Mouse (Mus musculus) midbrain, embryonic 16.5 days (tissue): ENCODE data around the gene Gm13283. TPM values are rescaled to one million over a fixed set of nuclear protein-coding genes. Genes with fewer than 3 reads are reported as not detected.
A peak's percentile ranks its signal among the peaks of the same experiment; 100 is the strongest.
"Not testable (repeated sequence)": the region's sequence is repeated elsewhere in the genome, so short reads cannot be mapped to it uniquely, and the experiment has no call there.

ENCODE experiments used
- ATAC-seq: fragments of 200-750 bp; cut with Nextera tagmentation; 2 replicates; pipeline ENCODE4 v1.8.0; 2017; ENCODE audit warnings: moderate TSS enrichment
- H3K27ac ChIP-seq: fragments of 300-500 bp; sonication (generic); 2 replicates; pipeline ENCODE4 v1.5.1; 2014; ENCODE audit warnings: mild to moderate bottlenecking, low read length, mixed read lengths
- H3K27me3 ChIP-seq: fragments of 300-500 bp; sonication (generic); 2 replicates; pipeline ENCODE4 v1.6.1; 2014; ENCODE audit warnings: low read depth, low read length, mixed read lengths; ENCODE audit not compliant: control insufficient read depth, insufficient read depth
- H3K36me3 ChIP-seq: fragments of 300-500 bp; sonication (generic); 2 replicates; pipeline ENCODE4 v1.6.1; 2014; ENCODE audit warnings: mild to moderate bottlenecking, low read length, moderate library complexity, mixed read lengths; ENCODE audit not compliant: control insufficient read depth, insufficient read depth
- H3K4me1 ChIP-seq: fragments of 300-500 bp; sonication (generic); 2 replicates; pipeline ENCODE4 v1.6.1; 2014; ENCODE audit warnings: mild to moderate bottlenecking, low read length, mixed read lengths; ENCODE audit not compliant: control insufficient read depth, insufficient read depth
- H3K4me2 ChIP-seq: fragments of 300-500 bp; sonication (generic); 2 replicates; pipeline ENCODE4 v1.6.1; 2014; ENCODE audit warnings: mild to moderate bottlenecking, low read length, mixed read lengths
- H3K4me3 ChIP-seq: fragments of 300-500 bp; sonication (generic); 2 replicates; pipeline ENCODE4 v1.5.1; 2014; ENCODE audit warnings: low read depth, mild to moderate bottlenecking, low read length, moderate library complexity, mixed read lengths
- H3K9ac ChIP-seq: fragments of 300-500 bp; sonication (generic); 2 replicates; pipeline ENCODE4 v1.6.1; 2014; ENCODE audit warnings: low read depth, low read length, mixed read lengths
- H3K9me3 ChIP-seq: fragments of 300-500 bp; sonication (generic); replicated peaks from 2 replicates; pipeline ENCODE4 v1.6.1; 2014; ENCODE audit warnings: mild to moderate bottlenecking, low read length, mixed read lengths; ENCODE audit not compliant: control insufficient read depth, poor library complexity, severe bottlenecking
- WGBS: fragments of 180-500 bp; shearing (Covaris S2); extraction: QIAGEN DNeasy Blood & Tissue Kit; methylation state at CpG from one replicate; pipeline ENCODE4 v1.1.7; 2014; 5-methylcytosine and 5-hydroxymethylcytosine counted together
- polyA plus RNA-seq: library from polyadenylated mRNA; unstranded; fragments of >200 nt; fragmentation: Nextera tagmentation; extraction: Ambion mirVana; gene quantifications from 2 replicates; pipeline ENCODE4 v1.2.1, GENCODE M21; 2015

Gm13283 gene
- polyA plus RNA-seq, 1 experiment from 2014 or later: not detected

- Histone ChIP-seq H3K4me3 (peak within 1 kb of the TSS; percentile 24; the same call in 1 of the 2 replicates), H3K4me2 (peak within 1 kb of the TSS; percentile 45)
- H3K27me3 ChIP-seq, H3K27ac ChIP-seq, H3K9me3 ChIP-seq, H3K36me3 ChIP-seq, ATAC-seq, H3K9ac ChIP-seq, H3K4me1 ChIP-seq: not testable (repeated sequence)
- no CpG with 5 or more reads among the region's 8 CpGs for WGBS
Observed at GRCm38 (mm10) chr4:88805231-88805630, 45.3 kb downstream of the Gm13283 start, which contains the start of gene Gm13288. Gene Gm13288, plus strand, starts transcription at chr4:88805531.

DNA sequence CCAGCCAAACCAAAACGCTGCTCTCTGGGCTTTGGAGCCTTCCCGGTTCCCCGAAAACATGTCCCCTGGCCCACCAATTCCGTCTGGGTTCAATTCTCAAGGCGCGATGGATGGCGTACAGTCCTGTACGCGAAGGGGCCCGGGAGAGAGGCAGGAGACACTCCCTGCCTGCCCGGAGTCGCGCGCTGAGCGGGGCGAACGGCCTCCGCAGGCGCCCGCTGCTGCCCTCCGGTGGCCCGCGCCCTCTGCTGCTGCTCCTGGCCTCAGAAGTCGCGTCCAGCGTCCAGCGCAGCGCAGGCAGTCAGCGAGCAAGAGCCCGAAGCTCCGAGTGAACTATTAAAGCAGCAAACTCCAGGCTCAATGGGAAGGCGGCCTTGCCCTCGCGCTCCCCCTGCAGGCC lies 45.8 kb downstream of the Gm13283 start:
- not testable (repeated sequence) for H3K27ac ChIP-seq, H3K27me3 ChIP-seq, H3K36me3 ChIP-seq, H3K9ac ChIP-seq, ATAC-seq, H3K4me1 ChIP-seq, H3K9me3 ChIP-seq
- WGBS: no CpG with 5 or more reads among the region's 34 CpGs
- peak overlapping the region; percentile 45 for H3K4me2 ChIP-seq
- H3K4me3 ChIP-seq: peak overlapping the region; percentile 24; the same call in 1 of the 2 replicates

Other genes with a start within 250 kb of the Gm13283 start
- gene Ifnb1, start 237.3 kb upstream of the Gm13283 start, polyA plus RNA-seq: not detected in 2 replicates
- not detected in 2 replicates for gene Ifna15, start 201.9 kb upstream of the Gm13283 start, polyA plus RNA-seq
- not detected in 2 replicates for gene Ifna14, start 188.3 kb upstream of the Gm13283 start, polyA plus RNA-seq
- gene Ifna9, start 167.7 kb upstream of the Gm13283 start, polyA plus RNA-seq: not detected in 2 replicates
- not detected in 2 replicates for gene Ifna12, start 156.7 kb upstream of the Gm13283 start, polyA plus RNA-seq
- gene C87499, start 125.7 kb upstream of the Gm13283 start, polyA plus RNA-seq: not detected in 2 replicates
- gene Ifna13, start 115.7 kb upstream of the Gm13283 start, polyA plus RNA-seq: not detected in 2 replicates
- not detected in 2 replicates for gene Ifna16, start 83.2 kb upstream of the Gm13283 start, polyA plus RNA-seq
- gene Ifna2, start 76.2 kb upstream of the Gm13283 start, polyA plus RNA-seq: not detected in 2 replicates
- not detected in 2 replicates for gene Ifnab, start 68.8 kb upstream of the Gm13283 start, polyA plus RNA-seq
- 1.3 and 1.7 TPM in 2 replicates for gene Gm26566, start 38.3 kb upstream of the Gm13283 start, polyA plus RNA-seq
- gene Klhl9, start 37.7 kb upstream of the Gm13283 start, polyA plus RNA-seq: 115 and 125 TPM in 2 replicates
- gene Gm13271, start 5.3 kb upstream of the Gm13283 start, polyA plus RNA-seq: not detected in 2 replicates
- not detected in 2 replicates for gene Gm13290, start 13.7 kb downstream of the Gm13283 start, polyA plus RNA-seq
- not detected in 2 replicates for gene Gm13289, start 16.8 kb downstream of the Gm13283 start, polyA plus RNA-seq
- not detected in 2 replicates for gene Gm13272, start 19.7 kb downstream of the Gm13283 start, polyA plus RNA-seq
- gene Ifnz, start 22.0 kb downstream of the Gm13283 start, polyA plus RNA-seq: not detected in 2 replicates
- not detected in 2 replicates for gene Gm13276, start 25.6 kb downstream of the Gm13283 start, polyA plus RNA-seq
- not detected in 2 replicates for gene Gm13277, start 28.5 kb downstream of the Gm13283 start, polyA plus RNA-seq
- not detected in 2 replicates for gene Gm13278, start 31.4 kb downstream of the Gm13283 start, polyA plus RNA-seq
- gene Gm13275, start 34.4 kb downstream of the Gm13283 start, polyA plus RNA-seq: not detected in 2 replicates
- not detected in 2 replicates for gene Gm13279, start 37.3 kb downstream of the Gm13283 start, polyA plus RNA-seq
- not detected in 2 replicates for gene Gm13285, start 39.5 kb downstream of the Gm13283 start, polyA plus RNA-seq
- not detected in 2 replicates for gene Gm13287, start 43.1 kb downstream of the Gm13283 start, polyA plus RNA-seq
- gene Gm13288, start 45.4 kb downstream of the Gm13283 start, polyA plus RNA-seq: not detected in 2 replicates
- gene Ifna7, start 56.1 kb downstream of the Gm13283 start, polyA plus RNA-seq: not detected in 2 replicates
- gene Ifna11, start 59.8 kb downstream of the Gm13283 start, polyA plus RNA-seq: not detected in 2 replicates
- not detected in 2 replicates for gene Ifna6, start 67.3 kb downstream of the Gm13283 start, polyA plus RNA-seq
- not detected in 2 replicates for gene Ifna5, start 75.4 kb downstream of the Gm13283 start, polyA plus RNA-seq
- gene Ifna4, start 81.7 kb downstream of the Gm13283 start, polyA plus RNA-seq: not detected in 2 replicates
- gene Ifna1, start 90.0 kb downstream of the Gm13283 start, polyA plus RNA-seq: not detected in 2 replicates
- gene Ifne, start 120.1 kb downstream of the Gm13283 start, polyA plus RNA-seq: not detected in 2 replicates